Mouse (Mus musculus) lung, embryonic 14.5 days (tissue): ENCODE results near the gene Dapk1. TPM values are rescaled to one million over a fixed set of nuclear protein-coding genes. Genes with fewer than 3 reads are reported as not detected.

Source experiments
- ATAC-seq: fragments of 200-750 bp; cut with Nextera tagmentation; 2 replicates; pipeline ENCODE4 v1.8.0; 2017; ENCODE audit warnings: mild to moderate bottlenecking, moderate TSS enrichment, moderate library complexity; ENCODE audit not compliant: insufficient read depth
- DNase-seq: peaks from one replicate; pipeline ENCODE4 v3.0.0-alpha.2; 2015
- H3K27ac ChIP-seq: fragments of 300-500 bp; sonication (generic); 2 replicates; pipeline ENCODE4 v1.5.1; 2014; ENCODE audit warnings: low read depth, mild to moderate bottlenecking, moderate library complexity
- H3K27me3 ChIP-seq: fragments of 300-500 bp; sonication (generic); 2 replicates; pipeline ENCODE4 v1.6.1; 2014; ENCODE audit warnings: low read length, control low read depth; ENCODE audit not compliant: insufficient read depth
- H3K36me3 ChIP-seq: fragments of 300-500 bp; sonication (generic); 2 replicates; pipeline ENCODE4 v1.6.1; 2014; ENCODE audit warnings: control low read depth; ENCODE audit not compliant: insufficient read depth
- H3K4me1 ChIP-seq: fragments of 300-500 bp; sonication (generic); 2 replicates; pipeline ENCODE4 v1.6.1; 2014; ENCODE audit warnings: antibody characterized with exemption, control low read depth; ENCODE audit not compliant: insufficient read depth
- H3K4me2 ChIP-seq: fragments of 300-500 bp; sonication (generic); 2 replicates; pipeline ENCODE4 v1.6.1; 2014; ENCODE audit warnings: mild to moderate bottlenecking
- H3K4me3 ChIP-seq: fragments of 300-500 bp; sonication (generic); 2 replicates; pipeline ENCODE4 v1.5.1; 2014; ENCODE audit warnings: low read depth, low read length
- H3K9ac ChIP-seq: fragments of 300-500 bp; sonication (generic); 2 replicates; pipeline ENCODE4 v1.6.1; 2014
- H3K9me3 ChIP-seq: fragments of 300-500 bp; sonication (generic); 2 replicates; pipeline ENCODE4 v1.6.1; 2016; ENCODE audit warnings: low read depth, low read length, control low read depth
- CTCF ChIP-seq: IDR thresholded peaks from 2 replicates; pipeline ENCODE4 v1.5.1; 2016; ENCODE audit warnings: antibody characterized with exemption, low read depth
- WGBS: fragments of 180-500 bp; shearing (Covaris S2); extraction: QIAGEN DNeasy Blood & Tissue Kit; methylation state at CpG from one replicate; pipeline ENCODE4 v1.1.7; 2014; 5-methylcytosine and 5-hydroxymethylcytosine counted together
- polyA plus RNA-seq: library from polyadenylated mRNA; unstranded; fragments of >200 nt; fragmentation: Nextera tagmentation; extraction: Ambion mirVana; gene quantifications from 2 replicates; pipeline ENCODE4 v1.2.1, GENCODE M21; 2014

Gene Dapk1
- polyA plus RNA-seq, 1 experiment from 2014 or later: 14.1 TPM

GRCm38 (mm10) chr13:60809690-60810089 is 207.9 kb downstream of the Dapk1 start:
- ATAC-seq: no peak
- Histone ChIP-seq H3K4me3 (no peak overlapping the region), H3K36me3 (no peaks in the 10 kb centered on the region), H3K4me1 (no peaks in the 10 kb centered on the region), H3K4me2 (no peak overlapping the region), H3K27me3 (no peaks in the 10 kb centered on the region), H3K27ac (no peak overlapping the region), H3K9ac (no peak overlapping the region), H3K9me3 (no peaks in the 10 kb centered on the region)
- 69% methylated on average over 2 of the region's 2 CpGs for WGBS
- no peak for DNase-seq
- no peak for TF ChIP-seq CTCF

- Histone ChIP-seq H3K36me3 (no peaks in the 10 kb centered on the region), H3K27ac (no peak overlapping the region), H3K4me3 (no peak overlapping the region), H3K4me1 (no peaks in the 10 kb centered on the region), H3K9ac (no peak overlapping the region), H3K4me2 (no peak overlapping the region), H3K9me3 (no peaks in the 10 kb centered on the region), H3K27me3 (no peaks in the 10 kb centered on the region)
- DNase-seq (no peak), ATAC-seq (no peak)
- 47% methylated on average over 6 of the region's 6 CpGs for WGBS
- TF ChIP-seq CTCF: no peak
Measured at GRCm38 (mm10) chr13:60812768-60813167, 211.0 kb downstream of the Dapk1 start.

Other genes starting within 250 kb of the Dapk1 start
- not detected in 2 replicates for gene BC051665, start 184.4 kb downstream of the Dapk1 start, polyA plus RNA-seq
- gene Ctsll3, start 200.9 kb downstream of the Dapk1 start, polyA plus RNA-seq: not detected in 2 replicates